Mouse (Mus musculus): ENCODE measurements at regions not wholly inside any gene's neighbourhood (a gene's known extent, or its start where the extent isn't known, plus 50 kb on each side); places are given as distances from the start of the nearest gene placed in this dataset.

- 93% methylated on average over 4 of the region's 4 CpGs for WGBS
Measured at GRCm38 (mm10) chr2:79174282-79174681, 80.9 kb upstream of the Itga4 start.

GRCm38 (mm10) chr2:79180782-79181181 lies 74.4 kb upstream of the Itga4 start:
- H3K36me3 ChIP-seq (ENCODE audit: control insufficient read depth, insufficient read depth, low read length), result no peaks in the 10 kb centered on the region
- no peaks in the 10 kb centered on the region; the same call in 1 of the 2 replicates for H3K4me1 ChIP-seq (ENCODE audit: control insufficient read depth, insufficient read depth, insufficient read length)
- peak overlapping the region; percentile 1; the same call in 1 of the 2 replicates for H3K27ac ChIP-seq (ENCODE audit: insufficient read depth, low read length)
- DNase-seq (ENCODE audit: low read depth in 1 of 2, low spot score in 2 of 2), result peak; percentile 10 to 46
- TF ChIP-seq CTCF (IDR thresholded peaks at IDR 0.05; ENCODE audit: extremely low read depth, insufficient read depth, insufficient read length, insufficient replicate concordance) (no peak), POLR2A (IDR thresholded peaks at IDR 0.05; ENCODE audit: low read depth, low read length) (no peak)
- H3K27me3 ChIP-seq (ENCODE audit: control insufficient read depth, insufficient read depth, low read length), result no peaks in the 10 kb centered on the region
- WGBS, result 18% methylated on average over 7 of the region's 7 CpGs
- peak overlapping the region; percentile 20; the same call in 1 of the 2 replicates for H3K4me3 ChIP-seq (ENCODE audit: extremely low read depth, insufficient read depth, insufficient read length)

More at GRCm38 (mm10) chr2:79174282-79174681, 80.9 kb upstream of the Itga4 start:
- no peak overlapping the region for H3K27ac ChIP-seq (ENCODE audit: insufficient read depth, low read length)
- H3K27me3 ChIP-seq (ENCODE audit: control insufficient read depth, insufficient read depth, low read length), result no peaks in the 10 kb centered on the region
- TF ChIP-seq CTCF (IDR thresholded peaks at IDR 0.05; ENCODE audit: extremely low read depth, insufficient read depth, insufficient read length, insufficient replicate concordance) (no peak), POLR2A (IDR thresholded peaks at IDR 0.05; ENCODE audit: low read depth, low read length) (no peak)
- H3K4me1 ChIP-seq (ENCODE audit: control insufficient read depth, insufficient read depth, insufficient read length), result peaks cover 5% of the 10 kb centered on the region; the same call in 1 of the 2 replicates
- H3K4me3 ChIP-seq (ENCODE audit: extremely low read depth, insufficient read depth, insufficient read length), result no peak overlapping the region
- DNase-seq (ENCODE audit: low read depth in 1 of 2, low spot score in 2 of 2), result no peak
- no peaks in the 10 kb centered on the region for H3K36me3 ChIP-seq (ENCODE audit: control insufficient read depth, insufficient read depth, low read length)

GRCm38 (mm10) chr2:79183034-79183630 lies 72.1 kb upstream of the Itga4 start:
- WGBS, result 88% methylated on average over 7 of the region's 7 CpGs
- H3K27ac ChIP-seq (ENCODE audit: insufficient read depth, low read length), result no peak overlapping the region
- H3K36me3 ChIP-seq (ENCODE audit: control insufficient read depth, insufficient read depth, low read length), result no peaks in the 10 kb centered on the region
- TF ChIP-seq POLR2A (IDR thresholded peaks at IDR 0.05; ENCODE audit: low read depth, low read length) (no peak), CTCF (IDR thresholded peaks at IDR 0.05; ENCODE audit: extremely low read depth, insufficient read depth, insufficient read length, insufficient replicate concordance) (no peak)
- no peaks in the 10 kb centered on the region; the same call in 1 of the 2 replicates for H3K4me1 ChIP-seq (ENCODE audit: control insufficient read depth, insufficient read depth, insufficient read length)
- H3K27me3 ChIP-seq (ENCODE audit: control insufficient read depth, insufficient read depth, low read length), result no peaks in the 10 kb centered on the region
- no peak overlapping the region for H3K4me3 ChIP-seq (ENCODE audit: extremely low read depth, insufficient read depth, insufficient read length)
- no peak for DNase-seq (ENCODE audit: low read depth in 1 of 2, low spot score in 2 of 2)

GRCm38 (mm10) chr2:79185234-79186101 lies 69.8 kb upstream of the Itga4 start:
- DNase-seq (ENCODE audit: low read depth in 1 of 2, low spot score in 2 of 2), result no peak
- H3K27ac ChIP-seq (ENCODE audit: insufficient read depth, low read length), result no peak overlapping the region
- H3K4me3 ChIP-seq (ENCODE audit: extremely low read depth, insufficient read depth, insufficient read length), result no peak overlapping the region
- H3K4me1 ChIP-seq (ENCODE audit: control insufficient read depth, insufficient read depth, insufficient read length), result no peaks in the 10 kb centered on the region; the same call in 1 of the 2 replicates
- 90% methylated on average over 11 of the region's 11 CpGs for WGBS
- TF ChIP-seq POLR2A (IDR thresholded peaks at IDR 0.05; ENCODE audit: low read depth, low read length) (no peak), CTCF (IDR thresholded peaks at IDR 0.05; ENCODE audit: extremely low read depth, insufficient read depth, insufficient read length, insufficient replicate concordance) (no peak)
- no peaks in the 10 kb centered on the region for H3K27me3 ChIP-seq (ENCODE audit: control insufficient read depth, insufficient read depth, low read length)
- H3K36me3 ChIP-seq (ENCODE audit: control insufficient read depth, insufficient read depth, low read length), result no peaks in the 10 kb centered on the region

GRCm38 (mm10) chr2:79186878-79187277 lies 68.3 kb upstream of the Itga4 start:
- TF ChIP-seq POLR2A (IDR thresholded peaks at IDR 0.05; ENCODE audit: low read depth, low read length), result no peak
- no peak for TF ChIP-seq CTCF (IDR thresholded peaks at IDR 0.05; ENCODE audit: extremely low read depth, insufficient read depth, insufficient read length, insufficient replicate concordance)
- Histone ChIP-seq H3K27ac (ENCODE audit: insufficient read depth, low read length) (no peak overlapping the region), H3K27me3 (ENCODE audit: control insufficient read depth, insufficient read depth, low read length) (no peaks in the 10 kb centered on the region), H3K36me3 (ENCODE audit: control insufficient read depth, insufficient read depth, low read length) (no peaks in the 10 kb centered on the region), H3K4me3 (ENCODE audit: extremely low read depth, insufficient read depth, insufficient read length) (no peak overlapping the region), H3K4me1 (ENCODE audit: control insufficient read depth, insufficient read depth, insufficient read length) (no peaks in the 10 kb centered on the region)
- WGBS, result 90% methylated on average over 7 of the region's 7 CpGs
- DNase-seq (ENCODE audit: low read depth in 1 of 2, low spot score in 2 of 2), result no peak

GRCm38 (mm10) chr2:79188511-79189193 lies 66.6 kb upstream of the Itga4 start:
- no peaks in the 10 kb centered on the region for H3K36me3 ChIP-seq (ENCODE audit: control insufficient read depth, insufficient read depth, low read length)
- 93% methylated on average over 6 of the region's 6 CpGs for WGBS
- TF ChIP-seq POLR2A (IDR thresholded peaks at IDR 0.05; ENCODE audit: low read depth, low read length), result no peak
- no peak for TF ChIP-seq CTCF (IDR thresholded peaks at IDR 0.05; ENCODE audit: extremely low read depth, insufficient read depth, insufficient read length, insufficient replicate concordance)

More at GRCm38 (mm10) chr2:79188511-79189193, 66.6 kb upstream of the Itga4 start:
- no peaks in the 10 kb centered on the region for H3K4me1 ChIP-seq (ENCODE audit: control insufficient read depth, insufficient read depth, insufficient read length)
- H3K27me3 ChIP-seq (ENCODE audit: control insufficient read depth, insufficient read depth, low read length), result no peaks in the 10 kb centered on the region
- no peak overlapping the region for H3K4me3 ChIP-seq (ENCODE audit: extremely low read depth, insufficient read depth, insufficient read length)
- no peak overlapping the region for H3K27ac ChIP-seq (ENCODE audit: insufficient read depth, low read length)
- DNase-seq (ENCODE audit: low read depth in 1 of 2, low spot score in 2 of 2), result no peak
